Mouse (Mus musculus) neural tube, embryonic 14.5 days (tissue): Measurements from ENCODE around the gene Zfp609. TPM values are rescaled to one million over a fixed set of nuclear protein-coding genes. Genes with fewer than 3 reads are reported as not detected.

Experiments used
- polyA plus RNA-seq: library from polyadenylated mRNA; unstranded; fragments of >200 nt; fragmentation: Nextera tagmentation; extraction: Ambion mirVana; gene quantifications from 2 replicates; pipeline ENCODE4 v1.2.1, GENCODE M21; 2014

The Zfp609 gene
- polyA plus RNA-seq, 1 experiment from 2014 or later = 10.1 TPM

Other genes starting within 250 kb of the Zfp609 start
- gene Plekho2, start 247.5 kb downstream of the Zfp609 start, polyA plus RNA-seq = 2.4 and 5.2 TPM in 2 replicates
- 0.75 and 1.0 TPM in 2 replicates for gene Pif1, start 240.4 kb downstream of the Zfp609 start, polyA plus RNA-seq
- gene Rbpms2, start 197.9 kb downstream of the Zfp609 start, polyA plus RNA-seq = 2.5 and 3.9 TPM in 2 replicates
- 254 and 315 TPM in 2 replicates for gene Oaz2, start 159.6 kb downstream of the Zfp609 start, polyA plus RNA-seq
- 14.7 and 18.6 TPM in 2 replicates for gene Pclaf, start 62.7 kb upstream of the Zfp609 start, polyA plus RNA-seq
- gene Trip4, start 81.2 kb upstream of the Zfp609 start, polyA plus RNA-seq = 36.5 and 37.2 TPM in 2 replicates
- gene Csnk1g1, start 81.4 kb upstream of the Zfp609 start, polyA plus RNA-seq = 27.8 and 30.2 TPM in 2 replicates
- 317 and 391 TPM in 2 replicates for gene Ppib, start 232.7 kb upstream of the Zfp609 start, polyA plus RNA-seq
- gene Snx22, start 242.2 kb upstream of the Zfp609 start, polyA plus RNA-seq = 8.0 and 8.9 TPM in 2 replicates